Mouse (Mus musculus): Measurements from ENCODE around the gene Selenoh. TPM values are rescaled to one million over a fixed set of nuclear protein-coding genes. Genes with fewer than 3 reads are reported as not detected.

The Selenoh gene
- polyA plus RNA-seq (2015; fragmentation: Nextera tagmentation; extraction: Ambion mirVana), result 203 and 214 TPM in 2 replicates

- WGBS, result 0% methylated on average over 20 of the region's 20 CpGs
- no peaks in the 10 kb centered on the region for H3K27me3 ChIP-seq
- peak within 1 kb of the TSS; percentile 79 for H3K4me2 ChIP-seq
- H3K4me3 ChIP-seq, result peak within 1 kb of the TSS; percentile 97
- no peaks in the 10 kb centered on the region for H3K9me3 ChIP-seq (replicated peaks)
- H3K9ac ChIP-seq, result peak within 1 kb of the TSS; percentile 96
- ATAC-seq (replicated peaks; ENCODE audit: insufficient number of reproducible peaks, insufficient read depth, low FRiP score, low read depth), result peak; percentile 92
- H3K4me1 ChIP-seq (replicated peaks), result peaks cover 14% of the 10 kb centered on the region
- peak within 1 kb of the TSS; percentile 92 for H3K27ac ChIP-seq
- peaks cover 38% of the 10 kb centered on the region for H3K36me3 ChIP-seq
Measured at GRCm38 (mm10) chr2:84670569-84670933, at the start of gene Selenoh. Gene Selenoh, minus strand, starts transcription at chr2:84670770.

- no peak for ATAC-seq (replicated peaks; ENCODE audit: insufficient number of reproducible peaks, insufficient read depth, low FRiP score, low read depth)
- Histone ChIP-seq H3K4me2 (no peak overlapping the region), H3K36me3 (peaks cover 8% of the 10 kb centered on the region; the same call in 1 of the 2 replicates), H3K27me3 (no peaks in the 10 kb centered on the region), H3K9me3 (replicated peaks) (no peaks in the 10 kb centered on the region), H3K4me1 (replicated peaks) (peaks cover 20% of the 10 kb centered on the region), H3K4me3 (no peak overlapping the region), H3K9ac (no peak overlapping the region), H3K27ac (no peak overlapping the region)
- 86% methylated on average over 4 of the region's 4 CpGs for WGBS
Measured at GRCm38 (mm10) chr2:84717357-84717756, 46.8 kb upstream of the Selenoh start.

GRCm38 (mm10) chr2:84716423-84717355 lies 46.1 kb upstream of the Selenoh start:
- H3K27me3 ChIP-seq, result no peaks in the 10 kb centered on the region
- H3K4me1 ChIP-seq (replicated peaks), result peaks cover 20% of the 10 kb centered on the region
- no peak for ATAC-seq (replicated peaks; ENCODE audit: insufficient number of reproducible peaks, insufficient read depth, low FRiP score, low read depth)
- peak overlapping the region; percentile 71; the same call in 1 of the 2 replicates for H3K9ac ChIP-seq
- peak overlapping the region; percentile 79 for H3K4me2 ChIP-seq
- WGBS, result 26% methylated on average over 9 of the region's 9 CpGs
- peaks cover 2% of the 10 kb centered on the region; the same call in 1 of the 2 replicates for H3K36me3 ChIP-seq
- H3K9me3 ChIP-seq (replicated peaks), result no peaks in the 10 kb centered on the region
- peak overlapping the region; percentile 98 for H3K27ac ChIP-seq
- peak overlapping the region; percentile 98 for H3K4me3 ChIP-seq

GRCm38 (mm10) chr2:84715562-84716361 lies 45.2 kb upstream of the Selenoh start:
- Histone ChIP-seq H3K27me3 (no peaks in the 10 kb centered on the region), H3K9me3 (replicated peaks) (no peaks in the 10 kb centered on the region)
- under 1% methylated on average over 33 of the region's 33 CpGs for WGBS

GRCm38 (mm10) chr2:84714811-84715561 lies 44.4 kb upstream of the Selenoh start, which contains the start of gene Zdhhc5:
Gene Zdhhc5, minus strand, starts transcription at chr2:84715180.
- Histone ChIP-seq H3K27ac (peak within 1 kb of the TSS; percentile 98), H3K9me3 (replicated peaks) (no peaks in the 10 kb centered on the region), H3K36me3 (peaks cover 13% of the 10 kb centered on the region; the same call in 1 of the 2 replicates), H3K4me1 (replicated peaks) (peaks cover 20% of the 10 kb centered on the region), H3K9ac (peak within 1 kb of the TSS; percentile 99), H3K27me3 (no peaks in the 10 kb centered on the region), H3K4me3 (peak within 1 kb of the TSS; percentile 98), H3K4me2 (peak within 1 kb of the TSS; percentile 79)
- WGBS, result under 1% methylated on average over 89 of the region's 107 CpGs
- ATAC-seq (replicated peaks; ENCODE audit: insufficient number of reproducible peaks, insufficient read depth, low FRiP score, low read depth), result peak; percentile 92

More at GRCm38 (mm10) chr2:84715562-84716361, 45.2 kb upstream of the Selenoh start:
- Histone ChIP-seq H3K9ac (peak overlapping the region; percentile 71), H3K4me1 (replicated peaks) (peaks cover 20% of the 10 kb centered on the region), H3K4me2 (peak overlapping the region; percentile 79), H3K4me3 (peak overlapping the region; percentile 98), H3K36me3 (peaks cover 5% of the 10 kb centered on the region; the same call in 1 of the 2 replicates), H3K27ac (peak overlapping the region; percentile 98)
- ATAC-seq (replicated peaks; ENCODE audit: insufficient number of reproducible peaks, insufficient read depth, low FRiP score, low read depth), result peak; percentile 91

- Histone ChIP-seq H3K4me1 (replicated peaks) (peaks cover 20% of the 10 kb centered on the region), H3K9me3 (replicated peaks) (no peaks in the 10 kb centered on the region), H3K4me2 (peak overlapping the region; percentile 79), H3K9ac (peak overlapping the region; percentile 99), H3K27me3 (no peaks in the 10 kb centered on the region), H3K36me3 (peaks cover 17% of the 10 kb centered on the region; the same call in 1 of the 2 replicates), H3K4me3 (peak overlapping the region; percentile 98), H3K27ac (peak overlapping the region; percentile 98)
- 1% methylated on average over 19 of the region's 26 CpGs for WGBS
- ATAC-seq (replicated peaks; ENCODE audit: insufficient number of reproducible peaks, insufficient read depth, low FRiP score, low read depth), result peak; percentile 8
Measured at GRCm38 (mm10) chr2:84714422-84714810, 43.8 kb upstream of the Selenoh start.

GRCm38 (mm10) chr2:84711898-84712297 lies 41.3 kb upstream of the Selenoh start:
- 90% methylated on average over 2 of the region's 2 CpGs for WGBS

GRCm38 (mm10) chr2:84707523-84707922 lies 37.0 kb upstream of the Selenoh start:
- WGBS, result 79% methylated on average over 1 of the region's 1 CpGs
- no peaks in the 10 kb centered on the region for H3K27me3 ChIP-seq
- no peaks in the 10 kb centered on the region for H3K9me3 ChIP-seq (replicated peaks)
- no peak overlapping the region for H3K4me3 ChIP-seq
- no peak for ATAC-seq (replicated peaks; ENCODE audit: insufficient number of reproducible peaks, insufficient read depth, low FRiP score, low read depth)
- H3K9ac ChIP-seq, result no peak overlapping the region
- no peak overlapping the region for H3K27ac ChIP-seq
- no peak overlapping the region for H3K4me2 ChIP-seq
- peaks cover 34% of the 10 kb centered on the region for H3K36me3 ChIP-seq
- H3K4me1 ChIP-seq (replicated peaks), result peaks cover 2% of the 10 kb centered on the region; the same call in 1 of the 2 replicates

More at GRCm38 (mm10) chr2:84711898-84712297, 41.3 kb upstream of the Selenoh start:
- H3K9ac ChIP-seq, result no peak overlapping the region
- no peaks in the 10 kb centered on the region for H3K9me3 ChIP-seq (replicated peaks)
- no peak overlapping the region for H3K4me3 ChIP-seq
- H3K4me2 ChIP-seq, result no peak overlapping the region
- peaks cover 17% of the 10 kb centered on the region for H3K4me1 ChIP-seq (replicated peaks)
- ATAC-seq (replicated peaks; ENCODE audit: insufficient number of reproducible peaks, insufficient read depth, low FRiP score, low read depth), result no peak
- peaks cover 24% of the 10 kb centered on the region; the same call in 1 of the 2 replicates for H3K36me3 ChIP-seq
- H3K27me3 ChIP-seq, result no peaks in the 10 kb centered on the region
- H3K27ac ChIP-seq, result no peak overlapping the region

GRCm38 (mm10) chr2:84705295-84705694 lies 34.7 kb upstream of the Selenoh start:
- Histone ChIP-seq H3K4me3 (no peak overlapping the region), H3K27me3 (no peaks in the 10 kb centered on the region), H3K27ac (no peak overlapping the region), H3K4me2 (no peak overlapping the region), H3K9me3 (replicated peaks) (no peaks in the 10 kb centered on the region), H3K4me1 (replicated peaks) (0 out of 2 replicates have a peak, but pooled peaks cover 2% of the 10 kb centered on the region), H3K36me3 (peaks cover 33% of the 10 kb centered on the region), H3K9ac (no peak overlapping the region)
- no peak for ATAC-seq (replicated peaks; ENCODE audit: insufficient number of reproducible peaks, insufficient read depth, low FRiP score, low read depth)
- 94% methylated on average over 1 of the region's 1 CpGs for WGBS

- no peak for ATAC-seq (replicated peaks; ENCODE audit: insufficient number of reproducible peaks, insufficient read depth, low FRiP score, low read depth)
- H3K27me3 ChIP-seq, result no peaks in the 10 kb centered on the region
- no peak overlapping the region for H3K9ac ChIP-seq
- H3K4me2 ChIP-seq, result no peak overlapping the region
- 64% methylated on average over 5 of the region's 5 CpGs for WGBS
- no peaks in the 10 kb centered on the region for H3K9me3 ChIP-seq (replicated peaks)
- 0 out of 2 replicates have a peak, but pooled peaks cover 2% of the 10 kb centered on the region for H3K4me1 ChIP-seq (replicated peaks)
- no peak overlapping the region for H3K4me3 ChIP-seq
- 0 out of 2 replicates have a peak overlapping the region, but pooled peaks have one; percentile 20 for H3K27ac ChIP-seq
- peaks cover 25% of the 10 kb centered on the region for H3K36me3 ChIP-seq
Measured at GRCm38 (mm10) chr2:84704329-84704728, 33.8 kb upstream of the Selenoh start.

Data from heart, embryonic 15.5 days (tissue).